Mouse (Mus musculus): ENCODE results near the gene Olfr1411. TPM values are rescaled to one million over a fixed set of nuclear protein-coding genes. Genes with fewer than 3 reads are reported as not detected.

Olfr1411 gene
- total RNA-seq, 2 experiments from 2014 or later: not detected

DNA sequence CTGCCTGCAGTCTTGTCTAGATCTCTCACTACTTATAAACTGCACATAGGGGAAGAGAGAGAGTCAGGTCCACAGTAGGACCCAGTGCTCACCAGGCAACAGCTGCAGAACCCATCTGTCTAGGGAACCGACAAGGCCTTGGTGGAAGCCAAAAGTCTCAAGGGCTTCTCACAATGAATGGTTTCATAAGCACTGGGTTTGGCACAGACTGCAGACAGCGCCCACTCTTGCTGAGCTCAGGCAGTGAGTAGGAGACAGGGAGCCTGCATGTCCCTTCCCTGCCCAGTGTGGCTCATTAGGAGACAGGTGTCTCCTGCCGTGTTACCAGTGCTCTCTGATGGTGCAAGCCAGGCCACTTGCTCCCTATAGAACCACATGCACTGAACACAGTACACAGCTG, 44.0 kb downstream of the Olfr1411 start:
- no peak for ATAC-seq (ENCODE audit: poor library complexity, severe bottlenecking)

- no peak for ATAC-seq (ENCODE audit: poor library complexity, severe bottlenecking)
Measured at GRCm38 (mm10) chr1:92638736-92639135, 44.5 kb downstream of the Olfr1411 start.

GRCm38 (mm10) chr1:92640393-92640792, 46.2 kb downstream of the Olfr1411 start:
- peak; percentile 17; the same call in 1 of the 2 replicates for ATAC-seq (ENCODE audit: poor library complexity, severe bottlenecking)

- peak; percentile 93 for ATAC-seq (ENCODE audit: poor library complexity, severe bottlenecking)
Measured at GRCm38 (mm10) chr1:92641514-92642272, 47.5 kb downstream of the Olfr1411 start, which contains the start of gene Cops9. Cops9 (minus strand) TSS chr1:92641985.

GRCm38 (mm10) chr1:92643691-92644090, 49.5 kb downstream of the Olfr1411 start:
- no peak for ATAC-seq (ENCODE audit: poor library complexity, severe bottlenecking)

DNA sequence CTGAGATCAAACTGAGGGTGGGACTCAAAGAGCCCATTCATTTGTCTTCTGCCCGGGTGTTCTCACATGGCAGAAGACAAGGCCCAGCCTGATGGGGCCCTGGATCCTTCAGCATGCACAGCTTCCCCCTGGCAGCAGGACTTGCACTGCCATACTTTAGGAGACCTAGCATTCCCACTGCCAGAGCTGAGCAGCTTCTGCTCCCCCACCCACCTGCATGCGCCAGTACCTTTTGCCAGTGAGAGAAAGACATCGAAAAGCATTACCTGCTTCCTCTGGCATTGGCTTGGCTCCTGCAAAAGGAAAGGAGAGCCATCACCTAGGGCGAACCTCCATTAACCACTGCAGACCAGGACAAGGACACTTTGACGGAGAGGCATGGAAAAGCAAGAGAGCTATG, 50.7 kb downstream of the Olfr1411 start:
- no peak for ATAC-seq (ENCODE audit: poor library complexity, severe bottlenecking)

GRCm38 (mm10) chr1:92646111-92646510, 51.9 kb downstream of the Olfr1411 start:
- ATAC-seq (ENCODE audit: poor library complexity, severe bottlenecking): no peak

- ATAC-seq (ENCODE audit: poor library complexity, severe bottlenecking): no peak
Measured at GRCm38 (mm10) chr1:92646601-92647000, 52.4 kb downstream of the Olfr1411 start.

- ATAC-seq (ENCODE audit: poor library complexity, severe bottlenecking): no peak
Measured at GRCm38 (mm10) chr1:92647026-92647425, 52.8 kb downstream of the Olfr1411 start.

Other genes with a start within 250 kb of the Olfr1411 start
- 112 TPM in 2 replicates for gene Ndufa10, start 120.6 kb upstream of the Olfr1411 start, total RNA-seq (2015)
- 72.1 and 76.6 TPM in 2 replicates for gene Ndufa10, start 120.6 kb upstream of the Olfr1411 start, total RNA-seq (2017)
- gene Olfr1416, start 109.3 kb upstream of the Olfr1411 start, total RNA-seq (2015): not detected in 2 replicates
- gene Olfr1416, start 109.3 kb upstream of the Olfr1411 start, total RNA-seq (2017): not detected in 2 replicates
- not detected in 2 replicates for gene Olfr1415, start 98.3 kb upstream of the Olfr1411 start, total RNA-seq (2015)
- gene Olfr1415, start 98.3 kb upstream of the Olfr1411 start, total RNA-seq (2017): not detected in 2 replicates
- gene Olfr1414, start 75.8 kb upstream of the Olfr1411 start, total RNA-seq (2015): not detected in 2 replicates
- gene Olfr1414, start 75.8 kb upstream of the Olfr1411 start, total RNA-seq (2017): not detected in 2 replicates
- not detected in 2 replicates for gene Olfr1413, start 23.1 kb upstream of the Olfr1411 start, total RNA-seq (2015)
- not detected in 2 replicates for gene Olfr1413, start 23.1 kb upstream of the Olfr1411 start, total RNA-seq (2017)
- gene Olfr1412, start 8.6 kb upstream of the Olfr1411 start, total RNA-seq (2015): not detected in 2 replicates
- gene Olfr1412, start 8.6 kb upstream of the Olfr1411 start, total RNA-seq (2017): not detected in 2 replicates
- not detected in 2 replicates for gene Olfr1410, start 11.4 kb downstream of the Olfr1411 start, total RNA-seq (2015)
- not detected in 2 replicates for gene Olfr1410, start 11.4 kb downstream of the Olfr1411 start, total RNA-seq (2017)
- not detected in 2 replicates for gene Olfr12, start 23.4 kb downstream of the Olfr1411 start, total RNA-seq (2015)
- gene Olfr12, start 23.4 kb downstream of the Olfr1411 start, total RNA-seq (2017): not detected in 2 replicates
- gene Cops9, start 47.6 kb downstream of the Olfr1411 start, total RNA-seq (2015): 178 and 190 TPM in 2 replicates
- gene Cops9, start 47.6 kb downstream of the Olfr1411 start, total RNA-seq (2017): 166 and 180 TPM in 2 replicates
- 0.85 and 2.8 TPM in 2 replicates for gene Otos, start 54.4 kb downstream of the Olfr1411 start, total RNA-seq (2015)
- gene Otos, start 54.4 kb downstream of the Olfr1411 start, total RNA-seq (2017): 0.53 and 1.8 TPM in 2 replicates
- gene Gpc1, start 237.2 kb downstream of the Olfr1411 start, total RNA-seq (2015): 13.7 and 17.2 TPM in 2 replicates
- 19.9 and 20.4 TPM in 2 replicates for gene Gpc1, start 237.2 kb downstream of the Olfr1411 start, total RNA-seq (2017)

Measured in megakaryocyte, adult 5-6 weeks (primary cell).